Mouse (Mus musculus) ES-E14 (cell line): Measurements from ENCODE around the gene Far2. TPM values are rescaled to one million over a fixed set of nuclear protein-coding genes. Genes with fewer than 3 reads are reported as not detected.
"Not testable (repeated sequence)": the region's sequence is repeated elsewhere in the genome, so short reads cannot be mapped to it uniquely, and the experiment has no call there.

Source experiments
- DNase-seq: peaks from one replicate; pipeline ENCODE4 v3.0.0-alpha.2; 2013; ENCODE audit warnings: low read depth, low spot score
- H3K27ac ChIP-seq: 2 replicates; pipeline ENCODE4 v1.5.1; 2012; ENCODE audit warnings: low read depth, mild to moderate bottlenecking, low read length, moderate library complexity, mixed read lengths; ENCODE audit not compliant: poor library complexity, insufficient read depth, severe bottlenecking
- H3K36me3 ChIP-seq: 2 replicates; pipeline ENCODE4 v1.6.1; 2012; ENCODE audit warnings: mild to moderate bottlenecking, low read length, moderate library complexity, mixed read lengths; ENCODE audit not compliant: control insufficient read depth, poor library complexity, insufficient read depth, severe bottlenecking
- H3K4me1 ChIP-seq, 2 experiments: fragments of 150-350 bp in 1 of 2; sonication (generic) in 1 of 2; 2 replicates each; pipeline ENCODE4 v1.6.1; 2012; ENCODE audit warnings: low read length in 2 of 2, mild to moderate bottlenecking in 1 of 2, mixed read lengths in 1 of 2; ENCODE audit not compliant: control insufficient read depth in 2 of 2, insufficient read depth in 2 of 2, poor library complexity in 1 of 2
- H3K4me3 ChIP-seq, 2 experiments: fragments of 150-350 bp in 1 of 2; sonication (generic) in 1 of 2; 2 replicates each; pipeline ENCODE4 v1.5.1; 2012; ENCODE audit warnings: low read length in 2 of 2, low read depth in 1 of 2, mild to moderate bottlenecking in 1 of 2, mixed read lengths in 1 of 2; ENCODE audit not compliant: insufficient read depth in 1 of 2, poor library complexity in 1 of 2, severe bottlenecking in 1 of 2
- H3K9ac ChIP-seq: 2 replicates; pipeline ENCODE4 v1.6.1; 2012; ENCODE audit warnings: low read depth, mild to moderate bottlenecking, low read length, mixed read lengths; ENCODE audit not compliant: poor library complexity, insufficient read depth, severe bottlenecking
- H3K9me3 ChIP-seq: fragments of 150-350 bp; sonication (generic); 2 replicates; pipeline ENCODE4 v1.6.1; 2012; ENCODE audit warnings: low read depth, mild to moderate bottlenecking, low read length; ENCODE audit not compliant: control insufficient read depth, insufficient read depth
- CHD2 ChIP-seq: IDR thresholded peaks from 2 replicates; pipeline ENCODE4 v1.6.1; 2014; ENCODE audit warnings: mild to moderate bottlenecking, low read depth, low read length, inconsistent platforms
- HCFC1 ChIP-seq: IDR thresholded peaks from 2 replicates; pipeline ENCODE4 v1.6.1; 2012; ENCODE audit warnings: low read length, inconsistent platforms, borderline replicate concordance; ENCODE audit not compliant: insufficient read depth
- MAFK ChIP-seq: IDR thresholded peaks from 2 replicates; pipeline ENCODE4 v1.6.1; 2014; ENCODE audit warnings: mild to moderate bottlenecking, low read depth, low read length, inconsistent platforms; ENCODE audit not compliant: insufficient read depth
- ZC3H11A ChIP-seq: IDR thresholded peaks from 2 replicates; pipeline ENCODE4 v1.6.1; 2012; ENCODE audit warnings: low read depth, mild to moderate bottlenecking, inconsistent platforms, low read length, borderline replicate concordance
- ZNF384 ChIP-seq: IDR thresholded peaks from 2 replicates; pipeline ENCODE4 v1.6.1; 2012; ENCODE audit warnings: low read depth, low read length, inconsistent platforms
- in situ Hi-C, 2 experiments: fragments of 600-800 bp; cut with MboI; formaldehyde crosslinking; loops; one replicate each; pipeline ENCODE4 v1.15.1; 2025; ENCODE audit warnings: low sequenced_read_pairs in 2 of 2, inconsistent platforms in 1 of 2; ENCODE audit not compliant: unreplicated experiment in 2 of 2
- total RNA-seq: library from RNA; depleted of rRNA; stranded (reverse); fragments of 300-350 nt; gene quantifications from 2 replicates; pipeline ENCODE4 v1.2.3, GENCODE M21; 2012

The Far2 gene
- total RNA-seq, 1 experiment, result 1.5 TPM

- Histone ChIP-seq H3K9ac (no peak overlapping the region), H3K36me3 (no peaks in the 10 kb centered on the region), H3K27ac (no peak overlapping the region), H3K9me3 (no peaks in the 10 kb centered on the region), H3K4me3 (no peak overlapping the region), H3K4me1 (no peaks in the 10 kb centered on the region)
- DNase-seq, result no peak
- in situ Hi-C loops, result no loop called here
- TF ChIP-seq ZC3H11A, result no peak
- TF ChIP-seq MAFK, result no peak
- no peak for TF ChIP-seq CHD2
- TF ChIP-seq ZNF384, result no peak
- TF ChIP-seq HCFC1, result no peak
Observed at GRCm38 (mm10) chr6:148116371-148116770, 69.3 kb downstream of the Far2 start.

- no peaks in the 10 kb centered on the region for H3K9me3 ChIP-seq
- DNase-seq, result no peak
- no peak overlapping the region for H3K9ac ChIP-seq
- TF ChIP-seq HCFC1 (no peak), ZC3H11A (no peak), ZNF384 (no peak), MAFK (no peak), CHD2 (no peak)
- in situ Hi-C loops, result no loop called here
- H3K4me1 ChIP-seq, result no peaks in the 10 kb centered on the region
- H3K27ac ChIP-seq, result no peak overlapping the region
- no peaks in the 10 kb centered on the region for H3K36me3 ChIP-seq
- no peak overlapping the region for H3K4me3 ChIP-seq
Observed at GRCm38 (mm10) chr6:148116907-148117306, 69.8 kb downstream of the Far2 start.

- in situ Hi-C loops, result no loop called here
- no peak overlapping the region for H3K27ac ChIP-seq
- H3K36me3 ChIP-seq, result no peaks in the 10 kb centered on the region
- DNase-seq, result no peak
- TF ChIP-seq ZC3H11A (no peak), MAFK (no peak), ZNF384 (no peak), HCFC1 (no peak), CHD2 (no peak)
- H3K9ac ChIP-seq, result no peak overlapping the region
- H3K4me1 ChIP-seq, result no peaks in the 10 kb centered on the region
- no peaks in the 10 kb centered on the region for H3K9me3 ChIP-seq
- H3K4me3 ChIP-seq, result no peak overlapping the region
Observed at GRCm38 (mm10) chr6:148117696-148118095, 70.6 kb downstream of the Far2 start.

GRCm38 (mm10) chr6:148120703-148121102, 73.6 kb downstream of the Far2 start:
- Histone ChIP-seq H3K27ac (no peak overlapping the region), H3K9me3 (no peaks in the 10 kb centered on the region), H3K4me1 (no peaks in the 10 kb centered on the region), H3K9ac (no peak overlapping the region), H3K4me3 (no peak overlapping the region), H3K36me3 (no peaks in the 10 kb centered on the region)
- in situ Hi-C loops, result no loop called here
- TF ChIP-seq ZNF384 (no peak), HCFC1 (no peak), MAFK (no peak), ZC3H11A (no peak), CHD2 (no peak)
- no peak for DNase-seq

GRCm38 (mm10) chr6:148126851-148127250, 79.8 kb downstream of the Far2 start:
- H3K4me1 ChIP-seq, in situ Hi-C loops, H3K9ac ChIP-seq, H3K36me3 ChIP-seq, H3K27ac ChIP-seq, H3K4me3 ChIP-seq, H3K9me3 ChIP-seq, DNase-seq: not testable (repeated sequence)
